Mouse (Mus musculus) frontal cortex, postnatal 36 days (tissue): ENCODE measurements around the gene Phf1.

ENCODE experiments used
- DNase-seq, 2 experiments: peaks; one replicate each; pipeline ENCODE4 v3.0.0; 2022; ENCODE audit warnings: low spot score in 2 of 2

Phf1 gene

GRCm38 (mm10) chr17:26933885-26934827, 1.3 kb downstream of the Phf1 start:
- no peak for DNase-seq

GRCm38 (mm10) chr17:26935027-26935426, 2.2 kb downstream of the Phf1 start:
- DNase-seq, result no peak

GRCm38 (mm10) chr17:26936453-26936852, 3.6 kb downstream of the Phf1 start:
- no peak for DNase-seq

- no peak for DNase-seq
Measured at GRCm38 (mm10) chr17:26936921-26937695, 4.3 kb downstream of the Phf1 start.

- DNase-seq, result no peak
Measured at GRCm38 (mm10) chr17:26937883-26938695, 5.2 kb downstream of the Phf1 start.

- no peak for DNase-seq
Measured at GRCm38 (mm10) chr17:26938731-26939130, 5.9 kb downstream of the Phf1 start.

- peak; percentile 99 to 100 for DNase-seq
Measured at GRCm38 (mm10) chr17:26939178-26939972, 6.5 kb downstream of the Phf1 start, which contains the start of gene Cuta. TSS of gene Cuta (minus strand) at chr17:26939569.

GRCm38 (mm10) chr17:26939973-26940300, 7.1 kb downstream of the Phf1 start:
- no peak for DNase-seq

- DNase-seq, result no peak
Measured at GRCm38 (mm10) chr17:26941031-26941789, 8.4 kb downstream of the Phf1 start, which contains the start of gene Syngap1. TSS of gene Syngap1 (plus strand) at chr17:26941253.

GRCm38 (mm10) chr17:26941841-26942570, 9.2 kb downstream of the Phf1 start:
- no peak for DNase-seq

GRCm38 (mm10) chr17:26945824-26946495, 13.1 kb downstream of the Phf1 start:
- peak; percentile 56 to 59 for DNase-seq

GRCm38 (mm10) chr17:26946567-26946966, 13.7 kb downstream of the Phf1 start:
- DNase-seq, result peak; percentile 59 to 75

- peak in 1 of 2 experiments; percentile 51 for DNase-seq
Measured at GRCm38 (mm10) chr17:26947231-26948100, 14.6 kb downstream of the Phf1 start.

GRCm38 (mm10) chr17:26948316-26949050, 15.6 kb downstream of the Phf1 start:
- DNase-seq, result peak; percentile 47 to 54

- DNase-seq, result peak; percentile 41 to 57
Measured at GRCm38 (mm10) chr17:26949051-26949577, 16.3 kb downstream of the Phf1 start.

GRCm38 (mm10) chr17:26949866-26950265, 17.0 kb downstream of the Phf1 start:
- peak; percentile 58 to 60 for DNase-seq
